Mouse (Mus musculus): Measurements from ENCODE around the gene Srsf6.

DNA sequence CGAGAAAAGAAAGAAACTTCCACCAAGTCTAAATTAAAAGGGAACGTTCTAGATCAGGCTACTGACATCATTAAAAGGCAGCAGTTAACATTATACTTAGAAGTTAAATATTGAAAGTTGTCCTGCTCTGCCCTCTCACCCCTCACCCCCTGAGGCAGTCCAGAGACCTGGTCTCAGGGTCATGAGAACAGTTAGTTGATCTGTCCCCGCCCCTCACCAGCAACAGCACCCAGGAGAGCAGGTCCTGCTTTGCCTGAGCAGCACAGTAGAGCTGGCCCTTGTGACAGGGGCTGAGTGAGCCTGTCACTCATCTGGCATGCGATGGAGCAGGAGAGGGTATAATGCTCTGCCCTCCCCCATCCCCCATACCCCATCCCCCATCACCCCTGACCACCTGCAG lies 25.4 kb upstream of the Srsf6 start:
- no peak for TF ChIP-seq POLR2A (IDR thresholded peaks at IDR 0.05; ENCODE audit: borderline replicate concordance, insufficient read depth, low read length)
- TF ChIP-seq CTCF (IDR thresholded peaks at IDR 0.05; ENCODE audit: borderline replicate concordance, insufficient read depth, low read depth, low read length) = no peak

All from cerebellum, adult 2 months (tissue).